In genomic region chr14:59201604-59202215, GRCm38 (mm10) we compare ENCODE assay signal across 8 mouse cellular contexts. TPM values are rescaled to one million over a fixed set of nuclear protein-coding genes. Genes with fewer than 3 reads are reported as not detected.
DNase-seq lines count a peak whose midpoint lies in the region; ATAC-seq and TF ChIP-seq lines count a peak whose summit lies in the region.

No protein-coding gene starts in this region.

- intact Hi-C loops in gastrocnemius, adult 2 months (cut with DNase I): loop anchor here (10.0 kb wide), 1 partner anchor 1127 kb away; the partner anchor contains the start of gene Fgf9

- TF ChIP-seq CTCF in gastrocnemius, adult 2 months (IDR thresholded peaks at IDR 0.05): no peak

- H3K9ac ChIP-seq in forebrain, embryonic 14.5 days (ENCODE audit: low read length): peak overlapping the region; percentile 97
- H3K9ac ChIP-seq in liver, embryonic 15.5 days: peak overlapping the region; percentile 82

- peak overlapping the region; percentile 87 for H3K4me2 ChIP-seq in forebrain, embryonic 14.5 days (ENCODE audit: low read length)
- H3K4me2 ChIP-seq in liver, embryonic 15.5 days: peak overlapping the region; percentile 85

- H3K36me3 ChIP-seq in forebrain, embryonic 14.5 days (ENCODE audit: control insufficient read depth, insufficient read depth, low read length): no peaks in the 10 kb centered on the region
- H3K36me3 ChIP-seq in liver, embryonic 15.5 days (replicated peaks): no peaks in the 10 kb centered on the region

- DNase-seq in gastrocnemius, adult 2 months: no peak
- DNase-seq in gastrocnemius, adult 18-20 months (ENCODE audit: low spot score): no peak
- peak; percentile 68 for DNase-seq in forebrain, embryonic 14.5 days (ENCODE audit: low spot score)
- DNase-seq in cerebellum, adult 11-12 months: no peak
- DNase-seq in right cerebral cortex, postnatal 14 days: no peak
- DNase-seq in gastrocnemius, adult 8-10 months (ENCODE audit: low spot score in 2 of 2): no peak

- ATAC-seq in CD4-positive, CD25-positive, alpha-beta regulatory T cell, adult 4 months: peak; percentile 43
- no peak for ATAC-seq in forebrain, embryonic 14.5 days
- no peak; the same call in 1 of the 2 replicates for ATAC-seq in liver, embryonic 15.5 days (ENCODE audit: insufficient read depth)

- H3K27ac ChIP-seq in gastrocnemius, adult 2 months: peak overlapping the region; percentile 96
- H3K27ac ChIP-seq in forebrain, embryonic 14.5 days (ENCODE audit: low read depth, low read length): peak overlapping the region; percentile 98
- H3K27ac ChIP-seq in liver, embryonic 15.5 days (replicated peaks): peak overlapping the region; percentile 87

- H3K27me3 ChIP-seq in forebrain, embryonic 14.5 days (replicated peaks; ENCODE audit: control insufficient read depth, insufficient read depth, low read length): no peaks in the 10 kb centered on the region
- no peaks in the 10 kb centered on the region for H3K27me3 ChIP-seq in liver, embryonic 15.5 days

- peaks cover 38% of the 10 kb centered on the region for H3K4me1 ChIP-seq in forebrain, embryonic 14.5 days (ENCODE audit: control insufficient read depth, insufficient read depth, low read length)
- H3K4me1 ChIP-seq in liver, embryonic 15.5 days (replicated peaks): peaks cover 34% of the 10 kb centered on the region

- under 1% methylated on average over 21 of the region's 21 CpGs for WGBS in forebrain, embryonic 14.5 days
- WGBS in liver, embryonic 15.5 days (ENCODE audit: insufficient replicate concordance): 4% methylated on average over 21 of the region's 21 CpGs

- H3K4me3 ChIP-seq in gastrocnemius, adult 2 months: peak overlapping the region; percentile 99
- H3K4me3 ChIP-seq in forebrain, embryonic 14.5 days (ENCODE audit: low read depth, low read length): peak overlapping the region; percentile 84
- peak overlapping the region; percentile 88 for H3K4me3 ChIP-seq in liver, embryonic 15.5 days (replicated peaks)

- no peaks in the 10 kb centered on the region for H3K9me3 ChIP-seq in forebrain, embryonic 14.5 days (replicated peaks; ENCODE audit: control insufficient read depth, low read length)
- no peaks in the 10 kb centered on the region for H3K9me3 ChIP-seq in liver, embryonic 15.5 days (replicated peaks)

RNA-seq across cellular contexts. Expression of gene Rcbtb1, which starts 0.7 kb away (rescaled TPM):
- 10 to 100 TPM; 11.1 to 12.7 TPM for total RNA-seq in gastrocnemius, adult 2 months (2021)
- 10 to 100 TPM; 11.2 to 11.6 TPM for total RNA-seq in gastrocnemius, adult 18-20 months (2021)
- polyA plus RNA-seq in CD4-positive, CD25-positive, alpha-beta regulatory T cell, adult 4 months (2017; shearing (Covaris generic)): 10 to 100 TPM; 24.7 to 29.5 TPM
- 43.0 and 56.0 TPM in 2 replicates for polyA plus RNA-seq in forebrain, embryonic 14.5 days (2014; fragmentation: Nextera tagmentation; extraction: Ambion mirVana)
- 18.5 and 23.0 TPM in 2 replicates for polyA plus RNA-seq in liver, embryonic 15.5 days (2015; fragmentation: Nextera tagmentation; extraction: Ambion mirVana)
- 10 to 100 TPM; 11.0 to 14.5 (median 13.9) TPM for total RNA-seq in gastrocnemius, adult 8-10 months (2022)

RNA-seq across cellular contexts. Expression of gene Gm5142, which starts 23.2 kb away (rescaled TPM):
- total RNA-seq in gastrocnemius, adult 2 months (2021): not detected
- not detected for total RNA-seq in gastrocnemius, adult 18-20 months (2021)
- polyA plus RNA-seq in CD4-positive, CD25-positive, alpha-beta regulatory T cell, adult 4 months (2017; shearing (Covaris generic)): not detected
- not detected in 2 replicates for polyA plus RNA-seq in forebrain, embryonic 14.5 days (2014; fragmentation: Nextera tagmentation; extraction: Ambion mirVana)
- polyA plus RNA-seq in liver, embryonic 15.5 days (2015; fragmentation: Nextera tagmentation; extraction: Ambion mirVana): not detected in 2 replicates
- not detected for total RNA-seq in gastrocnemius, adult 8-10 months (2022)

RNA-seq across cellular contexts. Expression of gene Gm6904, which starts 58.3 kb away (rescaled TPM):
- total RNA-seq in gastrocnemius, adult 2 months (2021): not detected
- not detected for total RNA-seq in gastrocnemius, adult 18-20 months (2021)
- polyA plus RNA-seq in CD4-positive, CD25-positive, alpha-beta regulatory T cell, adult 4 months (2017; shearing (Covaris generic)): 10 to 100 TPM; 11.9 to 13.9 TPM
- not detected in 2 replicates for polyA plus RNA-seq in forebrain, embryonic 14.5 days (2014; fragmentation: Nextera tagmentation; extraction: Ambion mirVana)
- polyA plus RNA-seq in liver, embryonic 15.5 days (2015; fragmentation: Nextera tagmentation; extraction: Ambion mirVana): not detected in 2 replicates
- not detected for total RNA-seq in gastrocnemius, adult 8-10 months (2022)

RNA-seq across cellular contexts. Expression of gene 1700129C05Rik, which starts 59.0 kb away (rescaled TPM):
- not detected for total RNA-seq in gastrocnemius, adult 2 months (2021)
- total RNA-seq in gastrocnemius, adult 18-20 months (2021): not detected
- polyA plus RNA-seq in CD4-positive, CD25-positive, alpha-beta regulatory T cell, adult 4 months (2017; shearing (Covaris generic)): not detected
- not detected in 2 replicates for polyA plus RNA-seq in forebrain, embryonic 14.5 days (2014; fragmentation: Nextera tagmentation; extraction: Ambion mirVana)
- not detected in 2 replicates for polyA plus RNA-seq in liver, embryonic 15.5 days (2015; fragmentation: Nextera tagmentation; extraction: Ambion mirVana)
- not detected for total RNA-seq in gastrocnemius, adult 8-10 months (2022)
